Mouse (Mus musculus) c-Kit-negative CD71-positive TER-119-positive erythroid progenitor cells, embryonic 14.5 days (primary cell): ENCODE measurements around the gene Ghitm.

ENCODE experiments used
- DNase-seq: peaks from one replicate; pipeline ENCODE4 v3.0.0-alpha.2; 2013; ENCODE audit warnings: low read depth, low spot score

Ghitm gene

GRCm38 (mm10) chr14:37104747-37105146, 30.3 kb downstream of the Ghitm start:
- no peak for DNase-seq

- no peak for DNase-seq
Observed at GRCm38 (mm10) chr14:37102484-37102883, 32.6 kb downstream of the Ghitm start.

- DNase-seq: no peak
Observed at GRCm38 (mm10) chr14:37101531-37101930, 33.5 kb downstream of the Ghitm start.

- DNase-seq: no peak
Observed at GRCm38 (mm10) chr14:37097956-37098530, 37.0 kb downstream of the Ghitm start, which contains the start of gene Cdhr1. Gene Cdhr1 (minus strand): TSS chr14:37098347.

GRCm38 (mm10) chr14:37095556-37095955, 39.5 kb downstream of the Ghitm start:
- no peak for DNase-seq

- DNase-seq: no peak
Observed at GRCm38 (mm10) chr14:37094436-37094835, 40.6 kb downstream of the Ghitm start.

- no peak for DNase-seq
Observed at GRCm38 (mm10) chr14:37083755-37084154, 51.3 kb downstream of the Ghitm start.

GRCm38 (mm10) chr14:37080724-37081123, 54.3 kb downstream of the Ghitm start:
- DNase-seq: no peak
